Mouse (Mus musculus) CH12.LX (cell line): Measurements from ENCODE around the gene Cltc. TPM values are rescaled to one million over a fixed set of nuclear protein-coding genes. Genes with fewer than 3 reads are reported as not detected.

Experiments used
- DNase-seq: peaks from one replicate; pipeline ENCODE4 v3.0.0-alpha.2; 2013; ENCODE audit errors: extremely low read depth
- H3K27ac ChIP-seq: 2 replicates; pipeline ENCODE4 v1.5.1; 2012; ENCODE audit warnings: low read depth, mild to moderate bottlenecking, control low read depth, moderate library complexity; ENCODE audit not compliant: insufficient read depth
- H3K27me3 ChIP-seq: replicated peaks from 2 replicates; pipeline ENCODE3; 2012; ENCODE audit warnings: inconsistent platforms
- H3K36me3 ChIP-seq, 2 experiments: replicated peaks in 1 of 2; 2 replicates each; pipeline versions ENCODE3 to v1.6.1; 2012; ENCODE audit warnings: inconsistent platforms in 1 of 2, low read length in 1 of 2, mild to moderate bottlenecking in 1 of 2, mixed read lengths in 1 of 2, moderate library complexity in 1 of 2; ENCODE audit not compliant: control insufficient read depth in 1 of 2, insufficient read depth in 1 of 2
- H3K4me1 ChIP-seq, 2 experiments: 2 replicates each; pipeline ENCODE4 v1.6.1; 2012; ENCODE audit warnings: inconsistent platforms in 1 of 2, moderate library complexity in 1 of 2; ENCODE audit not compliant: insufficient read depth in 2 of 2, control insufficient read depth in 1 of 2
- H3K4me2 ChIP-seq: 2 replicates; pipeline ENCODE4 v1.6.1; 2012; ENCODE audit warnings: low read depth, mild to moderate bottlenecking, control low read depth; ENCODE audit not compliant: poor library complexity, insufficient read depth, severe bottlenecking
- H3K4me3 ChIP-seq, 3 experiments: fragments of 150-350 bp in 1 of 3; sonication (generic) in 1 of 3; replicated peaks in 1 of 3; 2 replicates each; pipeline versions ENCODE3 to v1.5.1; 2011 to 2012; ENCODE audit warnings: low read depth in 2 of 3, low read length in 2 of 3, mild to moderate bottlenecking in 2 of 3, moderate library complexity in 2 of 3, control low read depth in 1 of 3, improper control_type of control experiment in 1 of 3, inconsistent platforms in 1 of 3, mixed read lengths in 1 of 3; ENCODE audit not compliant: poor library complexity in 1 of 3
- H3K79me2 ChIP-seq: replicated peaks from 2 replicates; pipeline ENCODE4 v1.6.1; 2012; ENCODE audit warnings: mild to moderate bottlenecking, moderate library complexity; ENCODE audit not compliant: control insufficient read depth, poor library complexity, insufficient read depth, severe bottlenecking; ENCODE audit errors: extremely low read depth
- H3K9ac ChIP-seq: 2 replicates; pipeline ENCODE4 v1.6.1; 2012; ENCODE audit warnings: low read depth, mild to moderate bottlenecking, control low read depth, moderate library complexity; ENCODE audit not compliant: insufficient read depth
- H3K9me3 ChIP-seq: replicated peaks from 2 replicates; pipeline ENCODE3; 2012; ENCODE audit warnings: low read length, inconsistent platforms, mixed read lengths
- CHD1 ChIP-seq: IDR thresholded peaks from 2 replicates; pipeline ENCODE4 v1.6.1; 2012; ENCODE audit warnings: low read depth, low read length, improper control_type of control experiment, inconsistent platforms
- CHD2 ChIP-seq: IDR thresholded peaks from 2 replicates; pipeline ENCODE4 v1.6.1; 2011; ENCODE audit warnings: low read length, improper control_type of control experiment
- CTCF ChIP-seq, 2 experiments: IDR thresholded peaks in 1 of 2; conservative IDR thresholded peaks in 1 of 2; 2 replicates each; pipeline ENCODE4 v1.5.1; 2011 to 2012; ENCODE audit warnings: low read depth in 2 of 2, low read length in 2 of 2, improper control_type of control experiment in 1 of 2, inconsistent platforms in 1 of 2, mild to moderate bottlenecking in 1 of 2, moderate library complexity in 1 of 2
- ETS1 ChIP-seq: conservative IDR thresholded peaks from 2 replicates; pipeline ENCODE4 v1.6.1; 2012; ENCODE audit warnings: low read depth, mild to moderate bottlenecking, inconsistent platforms, low read length, improper control_type of control experiment, moderate library complexity
- GABPA ChIP-seq: IDR thresholded peaks from 2 replicates; pipeline ENCODE4 v1.6.1; 2012; ENCODE audit warnings: low read depth, low read length, improper control_type of control experiment, inconsistent platforms; ENCODE audit not compliant: insufficient replicate concordance
- HCFC1 ChIP-seq: IDR thresholded peaks from 2 replicates; pipeline ENCODE4 v1.6.1; 2012; ENCODE audit warnings: low read depth, mild to moderate bottlenecking, inconsistent platforms, low read length, improper control_type of control experiment
- IRF4 ChIP-seq: IDR thresholded peaks from 2 replicates; pipeline ENCODE4 v1.6.1; 2014; ENCODE audit warnings: low read depth, mild to moderate bottlenecking, inconsistent platforms, low read length, improper control_type of control experiment
- JUN ChIP-seq: IDR thresholded peaks from 2 replicates; pipeline ENCODE4 v1.6.1; 2011; ENCODE audit warnings: low read depth, mild to moderate bottlenecking, low read length, improper control_type of control experiment, moderate library complexity; ENCODE audit not compliant: insufficient read depth
- JUND ChIP-seq: conservative IDR thresholded peaks from 2 replicates; pipeline ENCODE4 v1.6.1; 2011; ENCODE audit warnings: low read depth, low read length, improper control_type of control experiment
- MAFK ChIP-seq: IDR thresholded peaks from 2 replicates; pipeline ENCODE4 v1.6.1; 2011; ENCODE audit warnings: low read length, improper control_type of control experiment; ENCODE audit not compliant: insufficient replicate concordance
- MAZ ChIP-seq: IDR thresholded peaks from 2 replicates; pipeline ENCODE4 v1.6.1; 2012; ENCODE audit warnings: low read depth, mild to moderate bottlenecking, inconsistent platforms, low read length, improper control_type of control experiment, moderate library complexity
- MEF2A ChIP-seq: IDR thresholded peaks from 2 replicates; pipeline ENCODE4 v1.6.1; 2014; ENCODE audit warnings: low read depth, mild to moderate bottlenecking, inconsistent platforms, low read length, improper control_type of control experiment, borderline replicate concordance
- MYC ChIP-seq: IDR thresholded peaks from 2 replicates; pipeline ENCODE4 v1.6.1; 2011; ENCODE audit warnings: low read depth, mild to moderate bottlenecking, improper control_type of control experiment, low read length
- NELFE ChIP-seq: IDR thresholded peaks from 2 replicates; pipeline ENCODE4 v1.6.1; 2011; ENCODE audit warnings: low read depth, low read length, improper control_type of control experiment
- PAX5 ChIP-seq: IDR thresholded peaks from 2 replicates; pipeline ENCODE4 v1.6.1; 2012; ENCODE audit warnings: low read length, inconsistent platforms, mixed read lengths
- RAD21 ChIP-seq: IDR thresholded peaks from 2 replicates; pipeline ENCODE4 v1.6.1; 2011; ENCODE audit warnings: low read depth, mild to moderate bottlenecking, low read length, improper control_type of control experiment, moderate library complexity
- RCOR1 ChIP-seq: conservative IDR thresholded peaks from 2 replicates; pipeline ENCODE4 v1.6.1; 2012; ENCODE audit warnings: low read depth, mild to moderate bottlenecking, inconsistent platforms, low read length, improper control_type of control experiment
- TBP ChIP-seq: conservative IDR thresholded peaks from 2 replicates; pipeline ENCODE4 v1.6.1; 2011; ENCODE audit warnings: low read depth, low read length, improper control_type of control experiment
- TCF12 ChIP-seq: IDR thresholded peaks from 2 replicates; pipeline ENCODE4 v1.6.1; 2014; ENCODE audit warnings: low read depth, mild to moderate bottlenecking, inconsistent platforms, low read length, improper control_type of control experiment
- UBTF ChIP-seq: IDR thresholded peaks from 2 replicates; pipeline ENCODE4 v1.6.1; 2012; ENCODE audit warnings: low read depth, mild to moderate bottlenecking, inconsistent platforms, low read length, improper control_type of control experiment, moderate library complexity
- USF1 ChIP-seq: IDR thresholded peaks from 2 replicates; pipeline ENCODE4 v1.6.1; 2014; ENCODE audit warnings: low read depth, mild to moderate bottlenecking, inconsistent platforms, low read length, improper control_type of control experiment
- dilution Hi-C: fragments of 300-500 bp; cut with MboI; formaldehyde crosslinking; loops from 2 replicates; pipeline ENCODE4 v1.14.3; 2020; ENCODE audit warnings: low sequenced_read_pairs; ENCODE audit not compliant: extremely low pct_unique_long_range_greater_than_20kb, extremely low pct_ligation_motif_present
- in situ Hi-C: fragments of 300-500 bp; cut with MboI; formaldehyde crosslinking; loops from 3 replicates; pipeline ENCODE4 v1.14.3; 2019; ENCODE audit warnings: low sequenced_read_pairs, low pct_ligation_motif_present, low pct_unique_long_range_greater_than_20kb, mixed read lengths
- polyA plus RNA-seq: library from polyadenylated mRNA; unstranded; fragments of >175 nt; gene quantifications from 2 replicates; pipeline ENCODE4 v1.2.1, GENCODE M21; 2012; ENCODE audit warnings: low read depth; ENCODE audit not compliant: insufficient read length
- total RNA-seq, 2 experiments: library from RNA; depleted of rRNA; stranded (reverse); fragments of 300-350 nt in 1 of 2; fragments of >200 nt in 1 of 2; gene quantifications; 2 replicates each; pipeline ENCODE4 v1.2.3; 2012 to 2014

Gene Cltc
- total and polyA plus RNA-seq, 3 experiments, result 140 to 303 (median 219) TPM

DNA sequence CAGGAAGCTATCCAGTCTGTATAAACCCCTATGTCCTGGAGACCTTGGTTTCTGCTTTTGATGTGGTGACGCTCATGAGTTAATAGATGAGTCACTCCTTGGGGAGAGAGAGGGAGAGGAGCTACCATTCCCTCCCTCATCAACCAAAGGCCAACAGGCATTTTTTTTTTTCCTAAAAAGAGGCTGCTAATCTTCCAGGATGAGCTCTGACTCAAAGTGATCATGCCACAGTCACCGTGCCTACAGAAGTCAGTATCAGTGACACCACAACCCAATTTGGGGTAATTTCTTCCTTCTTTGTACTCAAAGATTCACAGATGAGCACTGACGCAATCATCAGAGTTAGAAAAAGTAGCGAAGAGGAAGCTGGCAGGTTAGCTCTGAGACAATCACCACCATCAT lies 104.8 kb downstream of the Cltc start (continued):
- no peak for TF ChIP-seq MAZ
- TF ChIP-seq MEF2A, result peak; percentile 85; the same call in 1 of the 2 replicates
- TF ChIP-seq MAFK, result no peak
- 0 out of 2 replicates have a peak, but pooled peaks have one; percentile 52 for TF ChIP-seq RCOR1
- TF ChIP-seq, all 38 proteins: peak for 13

DNA sequence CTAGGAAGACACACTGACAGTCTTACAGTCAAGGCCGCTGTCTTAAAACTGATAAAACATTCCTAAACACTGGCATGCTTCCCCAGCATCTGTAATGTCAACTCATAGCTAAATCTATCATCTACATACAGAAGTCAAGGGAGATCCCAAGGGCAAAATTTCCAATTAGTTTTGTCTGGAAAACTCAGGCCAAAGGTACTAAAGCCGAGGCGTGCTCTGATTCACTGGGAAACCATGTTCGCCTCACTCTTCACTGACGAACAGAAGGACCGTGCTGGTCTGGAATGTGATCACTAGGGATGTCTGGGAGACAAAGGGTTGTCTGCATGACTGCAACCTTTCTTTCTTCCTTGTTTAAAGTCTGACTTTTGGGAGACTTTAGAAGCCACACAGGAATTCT lies 106.7 kb downstream of the Cltc start:
- H3K36me3 ChIP-seq, result peaks cover 2 to 15% of the 10 kb centered on the region in 2 experiments
- DNase-seq, result no peak
- peak overlapping the region; percentile 74 for H3K27ac ChIP-seq
- H3K4me1 ChIP-seq, result peaks cover 13 to 82% of the 10 kb centered on the region in 2 experiments; a peak in 3 of 4 replicates
- peaks cover 5% of the 10 kb centered on the region for H3K79me2 ChIP-seq
- H3K4me3 ChIP-seq, result no peak overlapping the region
- H3K9ac ChIP-seq, result peak overlapping the region; percentile 31; the same call in 1 of the 2 replicates
- in situ Hi-C loops, result loop anchor here (5.0 to 10.0 kb wide), 2 partner anchors 73 to 354 kb away; no protein-coding TSS in a partner anchor
- H3K27me3 ChIP-seq, result no peaks in the 10 kb centered on the region
- TF ChIP-seq TCF12 (no peak), RAD21 (no peak), GABPA (no peak), IRF4 (no peak), MYC (0 out of 2 replicates have a peak, but pooled peaks have one; percentile 40)
- dilution Hi-C loops, result no loop called here
- 0 out of 2 replicates have a peak overlapping the region, but pooled peaks have one; percentile 22 for H3K4me2 ChIP-seq
- no peaks in the 10 kb centered on the region for H3K9me3 ChIP-seq

DNA sequence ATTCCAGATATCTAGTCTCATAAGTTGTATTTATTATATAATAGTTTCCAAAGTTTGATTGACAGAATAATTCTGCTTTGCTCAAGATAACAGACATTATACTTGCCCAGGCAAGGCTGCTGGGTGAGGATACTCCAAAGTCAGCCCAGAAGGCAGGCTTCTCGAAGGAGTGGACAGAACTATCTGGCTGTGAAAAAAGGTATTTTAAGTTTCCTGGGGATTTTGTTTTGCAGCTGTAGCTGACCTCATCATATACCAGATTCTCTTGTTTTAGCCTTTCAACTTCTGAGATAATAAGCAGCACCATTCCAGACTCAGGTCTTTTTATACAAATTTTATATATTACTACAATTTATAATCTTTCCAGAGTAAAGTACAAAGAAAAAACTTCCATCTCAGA lies 107.8 kb downstream of the Cltc start:
- no peak for DNase-seq

More for the DNA sequence above, 107.8 kb downstream of the Cltc start:
- peaks cover 2 to 14% of the 10 kb centered on the region in 2 experiments for H3K36me3 ChIP-seq
- TF ChIP-seq USF1, result no peak
- TF ChIP-seq RCOR1, result no peak
- TF ChIP-seq JUND, result 0 out of 2 replicates have a peak, but pooled peaks have one; percentile 13
- TF ChIP-seq HCFC1, result no peak
- no peak for TF ChIP-seq JUN
- no peak for TF ChIP-seq NELFE
- TF ChIP-seq CHD1, result peak; percentile 89; the same call in 1 of the 2 replicates
- no peak for TF ChIP-seq CTCF (conservative IDR thresholded peaks at IDR 0.05 in 1 of 2, IDR thresholded peaks at IDR 0.05 in 1 of 2; ENCODE audit: low read depth in 2 of 2, low read length in 2 of 2)
- TF ChIP-seq CHD2, result no peak
- no peak for TF ChIP-seq PAX5
- TF ChIP-seq TBP, result no peak
- TF ChIP-seq UBTF, result no peak
- TF ChIP-seq ETS1, result peak; percentile 55
- no peak for TF ChIP-seq MYC
- peak overlapping the region; percentile 54; the same call in 1 of the 2 replicates for H3K4me2 ChIP-seq
- no peaks in the 10 kb centered on the region for H3K9me3 ChIP-seq
- no peaks in the 10 kb centered on the region for H3K27me3 ChIP-seq
- H3K4me1 ChIP-seq, result peaks cover 13 to 87% of the 10 kb centered on the region in 2 experiments; a peak in 3 of 4 replicates
- in situ Hi-C loops, result no loop called here
- peaks cover 5% of the 10 kb centered on the region for H3K79me2 ChIP-seq
- dilution Hi-C loops, result no loop called here
- peak overlapping the region; percentile 34; the same call in 1 of the 2 replicates for H3K9ac ChIP-seq
- peak overlapping the region; percentile 22; the same call in 1 of the 2 replicates for H3K27ac ChIP-seq
- peak overlapping the region in 2 of 3 experiments; percentile 19 to 68 for H3K4me3 ChIP-seq
